Mouse (Mus musculus): ENCODE results near the gene Wdr74. TPM values are rescaled to one million over a fixed set of nuclear protein-coding genes. Genes with fewer than 3 reads are reported as not detected.
"Not testable (repeated sequence)": the region's sequence is repeated elsewhere in the genome, so short reads cannot be mapped to it uniquely, and the experiment has no call there.

Wdr74 gene
- polyA plus RNA-seq, 1 experiment from 2014 or later: 87.8 TPM

DNA sequence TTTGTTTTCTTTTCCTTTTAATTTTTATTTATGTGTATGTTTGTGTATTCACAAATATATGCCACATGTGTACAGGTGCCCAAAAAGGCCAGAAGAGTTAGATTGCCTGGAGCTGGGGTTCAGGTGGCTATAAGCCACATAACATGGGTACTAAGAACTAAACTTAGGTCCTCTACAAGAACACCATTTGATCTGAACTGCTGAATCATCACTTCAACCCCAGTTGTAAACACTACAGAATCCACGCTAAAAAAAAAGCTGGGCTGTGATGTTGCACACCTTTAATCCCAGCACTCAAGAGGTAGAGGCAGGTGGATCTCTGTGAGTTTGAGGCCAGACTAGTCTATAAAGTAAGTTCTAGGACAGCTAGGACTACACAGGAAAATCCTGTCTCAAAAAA lies 14.2 kb upstream of the Wdr74 start:
- Histone ChIP-seq H3K9me3 (no peaks in the 10 kb centered on the region), H3K9ac (no peak overlapping the region), H3K27ac (replicated peaks) (no peak overlapping the region), H3K4me1 (replicated peaks) (peaks cover 49% of the 10 kb centered on the region), H3K27me3 (no peaks in the 10 kb centered on the region), H3K4me3 (peak overlapping the region; percentile 2; the same call in 1 of the 2 replicates), H3K4me2 (peak overlapping the region; percentile 79), H3K36me3 (peaks cover 21% of the 10 kb centered on the region)
- ATAC-seq (ENCODE audit: low read depth): no peak
- WGBS: 79% methylated on average over 1 of the region's 1 CpGs

DNA sequence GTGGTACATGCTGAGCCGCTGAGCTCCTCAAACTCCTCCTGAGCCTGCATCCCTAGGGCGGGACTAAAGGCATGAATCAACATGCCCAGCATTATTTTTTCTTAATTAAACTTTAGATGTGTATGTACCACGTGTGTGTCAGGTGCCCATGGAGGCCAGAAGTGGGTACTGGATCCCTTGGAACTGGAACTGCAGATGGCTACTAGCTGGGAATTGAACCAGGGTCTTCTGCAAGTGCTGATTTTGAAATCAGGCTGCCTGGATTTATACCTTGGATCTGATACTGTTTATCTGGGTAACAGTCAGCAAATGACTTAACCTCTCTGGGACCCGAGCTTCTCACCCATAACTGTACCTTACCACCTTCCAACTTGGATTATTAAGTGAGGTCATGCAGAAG lies 13.6 kb upstream of the Wdr74 start:
- H3K4me1 ChIP-seq (replicated peaks): peaks cover 53% of the 10 kb centered on the region
- peaks cover 28% of the 10 kb centered on the region for H3K36me3 ChIP-seq
- no peaks in the 10 kb centered on the region for H3K27me3 ChIP-seq
- WGBS: 59% methylated on average over 4 of the region's 4 CpGs
- peak overlapping the region; percentile 64 for H3K4me3 ChIP-seq
- ATAC-seq (ENCODE audit: low read depth): 0 out of 2 replicates have a peak, but pooled peaks have one; percentile 0
- H3K9ac ChIP-seq: peak overlapping the region; percentile 92
- H3K9me3 ChIP-seq: no peaks in the 10 kb centered on the region
- H3K4me2 ChIP-seq: peak overlapping the region; percentile 79
- H3K27ac ChIP-seq (replicated peaks): peak overlapping the region; percentile 96; the same call in 1 of the 2 replicates

DNA sequence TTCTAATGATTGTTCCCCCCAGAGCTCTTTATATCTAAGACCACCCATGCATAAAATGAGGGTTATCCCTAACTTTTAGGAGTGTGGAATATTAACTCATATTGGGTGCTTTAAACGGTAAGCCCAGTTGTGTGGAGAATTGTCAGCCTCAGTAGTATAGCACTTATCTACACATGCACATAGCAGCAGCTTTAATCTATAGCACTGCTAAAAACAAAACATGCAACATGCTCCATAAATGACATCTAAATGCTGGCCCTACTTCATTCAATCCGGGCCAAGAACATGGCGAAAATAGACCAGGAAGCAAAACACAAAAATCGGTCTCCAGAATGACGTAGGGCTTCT lies 13.1 kb upstream of the Wdr74 start:
- Histone ChIP-seq H3K27ac (replicated peaks) (peak overlapping the region; percentile 96), H3K9ac (peak overlapping the region; percentile 92), H3K4me2 (peak overlapping the region; percentile 79), H3K4me3 (peak overlapping the region; percentile 64), H3K4me1 (replicated peaks) (peaks cover 53% of the 10 kb centered on the region), H3K27me3 (no peaks in the 10 kb centered on the region), H3K36me3 (peaks cover 30% of the 10 kb centered on the region), H3K9me3 (no peaks in the 10 kb centered on the region)
- 2% methylated on average over 5 of the region's 5 CpGs for WGBS
- ATAC-seq (ENCODE audit: low read depth): peak; percentile 20

GRCm38 (mm10) chr19:8722907-8723573 lies 12.6 kb upstream of the Wdr74 start, which contains the start of gene Slc3a2:
Slc3a2 (minus strand) TSS chr19:8723369.
- H3K4me2 ChIP-seq: peak within 1 kb of the TSS; percentile 79
- ATAC-seq (ENCODE audit: low read depth): peak; percentile 95
- no peaks in the 10 kb centered on the region for H3K27me3 ChIP-seq
- H3K4me1 ChIP-seq (replicated peaks): peaks cover 53% of the 10 kb centered on the region
- peaks cover 30% of the 10 kb centered on the region for H3K36me3 ChIP-seq
- no peaks in the 10 kb centered on the region for H3K9me3 ChIP-seq
- peak within 1 kb of the TSS; percentile 96 for H3K27ac ChIP-seq (replicated peaks)
- under 1% methylated on average over 50 of the region's 50 CpGs for WGBS
- peak within 1 kb of the TSS; percentile 64 for H3K4me3 ChIP-seq
- peak within 1 kb of the TSS; percentile 92 for H3K9ac ChIP-seq

DNA sequence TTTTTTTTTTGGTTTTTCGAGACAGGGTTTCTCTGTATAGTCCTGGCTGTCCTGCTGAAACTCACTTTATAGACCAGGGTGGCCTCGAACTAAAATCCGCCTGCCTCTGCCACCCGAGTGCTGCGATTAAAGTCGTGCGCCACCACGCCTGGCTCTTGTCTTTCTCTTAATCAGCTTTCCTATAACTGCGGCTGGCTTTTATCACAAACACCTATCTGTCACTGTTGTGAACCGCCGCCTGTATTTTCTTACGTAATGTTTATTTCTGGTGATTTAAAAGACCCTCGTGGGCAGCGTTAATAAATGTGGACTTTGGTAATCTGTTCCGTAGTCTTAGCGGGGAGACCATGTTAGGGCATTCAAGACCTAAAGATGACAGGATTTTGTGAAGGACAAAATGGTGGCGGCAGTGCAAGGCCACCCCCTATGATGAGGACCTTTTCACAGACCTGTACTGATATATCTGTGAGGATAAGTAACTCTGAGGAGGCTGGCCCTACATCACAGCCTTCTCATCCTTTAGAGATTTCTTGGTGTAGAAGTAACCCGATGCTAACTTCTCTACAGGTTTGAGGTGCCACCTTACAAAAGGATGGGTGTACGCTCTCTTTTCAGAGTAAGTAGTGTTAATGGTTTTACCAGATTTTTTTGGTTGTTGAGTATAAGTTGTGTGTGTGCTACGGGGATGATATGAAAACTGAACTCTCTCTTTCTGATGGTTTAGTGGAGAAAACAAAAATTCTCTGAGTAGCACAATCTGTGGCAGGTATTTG lies 11.9 kb upstream of the Wdr74 start:
- no peaks in the 10 kb centered on the region for H3K27me3 ChIP-seq
- H3K4me1 ChIP-seq (replicated peaks): peaks cover 53% of the 10 kb centered on the region
- H3K4me3 ChIP-seq: peak overlapping the region; percentile 64
- WGBS: under 1% methylated on average over 20 of the region's 20 CpGs
- peak overlapping the region; percentile 69 for H3K27ac ChIP-seq (replicated peaks)
- ATAC-seq (ENCODE audit: low read depth): 0 out of 2 replicates have a peak, but pooled peaks have one; percentile 1
- H3K4me2 ChIP-seq: peak overlapping the region; percentile 79
- H3K9me3 ChIP-seq: no peaks in the 10 kb centered on the region
- peak overlapping the region; percentile 89 for H3K9ac ChIP-seq
- peaks cover 30% of the 10 kb centered on the region for H3K36me3 ChIP-seq

GRCm38 (mm10) chr19:8724392-8724791 lies 11.2 kb upstream of the Wdr74 start:
- H3K27me3 ChIP-seq: no peaks in the 10 kb centered on the region
- H3K9me3 ChIP-seq: no peaks in the 10 kb centered on the region
- H3K4me1 ChIP-seq (replicated peaks): peaks cover 53% of the 10 kb centered on the region
- ATAC-seq (ENCODE audit: low read depth): no peak
- peak overlapping the region; percentile 69; the same call in 1 of the 2 replicates for H3K27ac ChIP-seq (replicated peaks)
- H3K4me2 ChIP-seq: peak overlapping the region; percentile 79
- H3K9ac ChIP-seq: peak overlapping the region; percentile 89
- WGBS: 0% methylated on average over 2 of the region's 2 CpGs
- H3K4me3 ChIP-seq: peak overlapping the region; percentile 64
- peaks cover 30% of the 10 kb centered on the region for H3K36me3 ChIP-seq

DNA sequence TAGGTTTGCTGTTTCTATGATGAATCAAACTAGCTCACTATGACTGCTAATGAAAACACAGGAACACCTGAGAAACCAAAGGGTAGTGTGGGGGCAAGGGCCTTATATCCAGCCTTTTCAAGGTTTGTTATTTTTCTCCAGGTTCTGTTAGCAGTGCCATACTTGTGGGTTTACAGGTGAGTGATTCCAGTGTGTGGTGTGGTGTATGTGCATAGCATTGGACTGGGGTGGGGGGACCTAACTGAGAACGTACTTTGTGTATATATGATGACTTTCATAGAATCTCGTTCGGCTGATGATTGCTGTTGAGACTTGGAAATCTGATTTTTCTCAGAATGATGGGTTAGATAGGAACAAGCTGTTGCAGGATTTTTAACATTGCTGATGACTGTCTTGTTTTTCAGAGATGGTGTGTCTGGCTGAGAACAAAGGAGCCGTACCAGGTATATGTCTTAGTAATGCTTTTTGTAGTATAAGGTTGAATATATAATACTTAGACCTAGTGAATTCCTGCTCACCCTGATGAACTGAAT lies 10.5 kb upstream of the Wdr74 start:
- no peaks in the 10 kb centered on the region for H3K9me3 ChIP-seq
- WGBS: 55% methylated on average over 4 of the region's 4 CpGs
- ATAC-seq (ENCODE audit: low read depth): no peak
- H3K9ac ChIP-seq: peak overlapping the region; percentile 89
- no peaks in the 10 kb centered on the region for H3K27me3 ChIP-seq
- H3K4me1 ChIP-seq (replicated peaks): peaks cover 53% of the 10 kb centered on the region
- H3K36me3 ChIP-seq: peaks cover 30% of the 10 kb centered on the region
- peak overlapping the region; percentile 79 for H3K4me2 ChIP-seq
- 0 out of 2 replicates have a peak overlapping the region, but pooled peaks have one; percentile 9 for H3K27ac ChIP-seq (replicated peaks)
- peak overlapping the region; percentile 64 for H3K4me3 ChIP-seq

DNA sequence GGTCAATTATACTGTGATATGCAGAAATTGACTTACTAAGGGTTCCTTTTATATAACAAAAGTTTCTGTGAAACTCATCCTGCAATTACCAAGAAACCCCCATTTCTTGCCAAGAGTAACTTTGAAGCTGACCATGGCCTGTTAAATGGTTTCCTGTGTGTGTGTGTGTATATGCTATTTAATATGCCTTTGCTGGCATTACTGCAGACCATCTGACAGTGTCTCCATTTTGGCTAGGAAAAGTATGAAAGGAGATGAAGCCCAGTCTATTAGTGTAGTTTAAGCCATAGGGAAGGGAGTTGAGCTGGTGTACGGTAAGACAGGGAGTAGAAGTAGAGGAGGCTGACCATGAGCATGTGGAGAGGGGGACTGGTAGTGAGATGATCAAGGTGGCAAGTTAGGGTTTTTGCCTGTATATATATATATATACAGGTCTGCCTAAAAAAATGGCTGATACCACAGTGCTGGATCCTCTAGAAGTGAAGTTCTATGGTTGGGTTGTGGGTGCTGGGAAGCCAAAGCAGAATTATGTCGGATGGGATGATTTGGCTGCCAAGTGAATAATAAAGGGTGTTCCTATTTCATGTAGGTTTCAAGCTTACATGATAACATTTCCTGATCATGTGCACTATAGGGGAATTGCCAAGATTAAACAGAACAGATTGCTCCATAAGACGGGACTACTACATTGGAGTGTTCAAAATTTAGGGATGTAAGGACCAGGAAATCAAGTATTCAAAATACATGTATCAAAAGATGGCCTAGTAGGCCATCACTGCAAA lies 8.8 kb upstream of the Wdr74 start:
- Histone ChIP-seq H3K9me3 (no peaks in the 10 kb centered on the region), H3K4me1 (replicated peaks) (peaks cover 36% of the 10 kb centered on the region), H3K4me2 (no peak overlapping the region), H3K9ac (no peak overlapping the region), H3K4me3 (no peak overlapping the region), H3K27ac (replicated peaks) (no peak overlapping the region), H3K27me3 (no peaks in the 10 kb centered on the region), H3K36me3 (peaks cover 30% of the 10 kb centered on the region)
- WGBS: 13% methylated on average over 3 of the region's 3 CpGs
- ATAC-seq (ENCODE audit: low read depth): no peak

DNA sequence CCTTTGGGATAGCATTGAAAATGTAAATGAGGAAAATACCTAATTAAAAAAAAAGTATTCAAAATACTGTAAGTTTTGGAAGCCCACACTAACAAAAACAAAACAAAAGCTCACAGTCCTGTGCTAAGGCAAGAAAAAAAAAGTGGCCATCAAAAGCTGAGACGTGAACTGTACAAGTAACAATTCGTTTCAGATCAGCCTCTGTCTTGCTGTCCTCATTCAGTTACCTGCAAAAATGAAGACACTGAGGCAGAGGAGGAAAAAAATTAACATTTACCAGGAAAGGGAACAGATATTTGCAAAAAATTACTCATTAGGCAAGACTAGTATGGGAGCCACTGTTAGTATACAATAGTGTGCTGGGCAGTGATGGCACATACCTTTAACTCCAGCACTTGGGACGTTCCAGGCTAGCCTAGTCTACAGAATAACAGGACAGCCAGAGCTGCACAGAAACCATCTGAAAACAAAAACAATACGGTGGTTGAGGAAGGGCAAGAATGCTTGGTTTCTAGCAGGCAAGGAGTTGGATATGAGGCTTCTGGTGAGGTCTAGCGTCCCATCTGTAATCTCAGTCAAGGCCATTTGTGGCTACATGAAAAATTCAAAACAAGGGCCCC lies 8.0 kb upstream of the Wdr74 start:
- peaks cover 29% of the 10 kb centered on the region for H3K4me1 ChIP-seq (replicated peaks)
- H3K9me3 ChIP-seq: no peaks in the 10 kb centered on the region
- H3K27me3 ChIP-seq: no peaks in the 10 kb centered on the region
- no peak overlapping the region for H3K27ac ChIP-seq (replicated peaks)
- ATAC-seq (ENCODE audit: low read depth): no peak
- no peak overlapping the region for H3K9ac ChIP-seq
- peaks cover 30% of the 10 kb centered on the region for H3K36me3 ChIP-seq
- no peak overlapping the region for H3K4me3 ChIP-seq
- 28% methylated on average over 5 of the region's 5 CpGs for WGBS
- H3K4me2 ChIP-seq: no peak overlapping the region

- Histone ChIP-seq H3K36me3 (peaks cover 30% of the 10 kb centered on the region), H3K4me1 (replicated peaks) (peaks cover 29% of the 10 kb centered on the region)
- not testable (repeated sequence) for H3K27ac ChIP-seq (replicated peaks); H3K4me3 ChIP-seq; H3K9ac ChIP-seq; H3K9me3 ChIP-seq; H3K4me2 ChIP-seq; H3K27me3 ChIP-seq; ATAC-seq (ENCODE audit: low read depth)
- WGBS: 43% methylated on average over 3 of the region's 3 CpGs
Observed at GRCm38 (mm10) chr19:8728335-8729099, 7.1 kb upstream of the Wdr74 start.

- Histone ChIP-seq H3K9ac (no peak overlapping the region), H3K4me2 (no peak overlapping the region), H3K36me3 (peaks cover 18% of the 10 kb centered on the region), H3K9me3 (no peaks in the 10 kb centered on the region), H3K27me3 (no peaks in the 10 kb centered on the region), H3K4me1 (replicated peaks) (peaks cover 19% of the 10 kb centered on the region), H3K4me3 (no peak overlapping the region), H3K27ac (replicated peaks) (no peak overlapping the region)
- WGBS: 78% methylated on average over 3 of the region's 3 CpGs
- no peak for ATAC-seq (ENCODE audit: low read depth)
Observed at GRCm38 (mm10) chr19:8734334-8734733, 1.3 kb upstream of the Wdr74 start.
